Mouse (Mus musculus): ENCODE data around the gene B3gnt2.

The B3gnt2 gene

DNA sequence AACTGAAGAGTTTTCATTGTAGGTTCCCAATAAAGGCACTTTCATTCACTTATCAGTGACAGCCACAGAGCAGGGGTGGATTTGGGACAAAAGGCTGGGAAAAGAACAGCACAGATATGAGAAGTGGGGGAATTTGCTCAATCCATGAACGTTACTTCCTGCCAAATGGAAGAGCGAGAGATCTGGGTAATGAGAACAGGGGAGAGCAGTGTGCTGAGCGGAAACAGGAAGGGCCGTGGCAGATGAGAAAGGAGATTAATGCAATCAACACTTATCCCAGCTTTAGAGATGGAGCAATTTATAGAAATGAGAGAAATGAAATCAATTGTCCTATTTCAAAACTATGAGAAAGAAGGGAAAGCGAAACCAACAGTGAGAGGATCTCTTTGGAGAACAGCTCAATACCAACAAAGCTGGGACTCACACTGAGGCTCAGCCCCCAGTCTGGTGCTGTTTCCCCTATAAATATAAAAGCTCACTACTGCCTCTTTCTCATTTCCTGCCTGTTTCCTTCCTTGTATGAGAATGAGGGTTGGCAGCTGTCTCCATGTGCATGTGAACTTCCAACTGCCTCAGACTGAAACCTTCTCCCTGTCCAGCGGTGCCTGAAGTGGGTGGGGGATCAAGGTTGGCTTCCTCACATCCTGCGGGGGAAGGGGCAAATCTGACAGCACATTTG, 11.0 kb upstream of the B3gnt2 start:
- in situ Hi-C loops (cut with MboI, MseI): no loop called here

DNA sequence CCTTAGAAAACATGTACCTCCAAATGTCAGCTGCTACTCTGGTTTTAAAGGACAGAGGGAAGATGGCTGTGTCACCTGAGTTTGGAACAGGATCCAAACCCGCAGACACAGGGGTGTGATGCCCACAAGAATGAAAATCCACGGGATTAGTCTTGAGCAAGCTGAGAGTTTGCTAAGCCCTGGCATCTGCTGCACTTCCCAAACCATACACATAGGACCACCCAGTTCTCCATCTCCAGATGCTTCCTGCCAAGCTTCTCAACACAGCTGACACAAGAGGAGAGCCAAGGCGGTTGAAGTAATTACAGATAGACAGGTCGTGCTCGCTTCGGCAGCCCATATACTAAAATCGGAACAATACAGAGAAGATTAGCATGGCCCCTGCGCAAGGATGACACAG, 7.8 kb upstream of the B3gnt2 start:
- in situ Hi-C loops (cut with MboI, MseI): no loop called here

DNA sequence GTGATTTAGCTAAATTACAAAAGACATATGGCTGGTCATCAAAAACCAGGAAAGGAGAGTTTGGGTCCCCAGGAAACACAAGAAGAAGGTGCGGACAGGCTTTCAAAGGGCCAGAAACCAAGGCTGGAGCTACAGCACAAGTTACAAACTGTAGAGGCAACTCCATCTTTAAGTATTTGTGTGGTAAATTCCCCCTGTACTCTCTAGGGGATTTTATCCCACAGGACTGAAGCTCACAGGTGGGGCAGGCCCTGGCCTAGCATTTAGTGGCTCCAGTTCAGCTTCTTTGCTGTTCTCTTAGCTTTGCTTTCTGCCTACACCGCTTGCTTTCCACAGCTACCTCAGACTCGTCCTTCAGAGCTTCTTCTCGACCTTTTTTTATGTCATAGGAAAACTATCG, 6.9 kb upstream of the B3gnt2 start:
- in situ Hi-C loops (cut with MboI, MseI): no loop called here

DNA sequence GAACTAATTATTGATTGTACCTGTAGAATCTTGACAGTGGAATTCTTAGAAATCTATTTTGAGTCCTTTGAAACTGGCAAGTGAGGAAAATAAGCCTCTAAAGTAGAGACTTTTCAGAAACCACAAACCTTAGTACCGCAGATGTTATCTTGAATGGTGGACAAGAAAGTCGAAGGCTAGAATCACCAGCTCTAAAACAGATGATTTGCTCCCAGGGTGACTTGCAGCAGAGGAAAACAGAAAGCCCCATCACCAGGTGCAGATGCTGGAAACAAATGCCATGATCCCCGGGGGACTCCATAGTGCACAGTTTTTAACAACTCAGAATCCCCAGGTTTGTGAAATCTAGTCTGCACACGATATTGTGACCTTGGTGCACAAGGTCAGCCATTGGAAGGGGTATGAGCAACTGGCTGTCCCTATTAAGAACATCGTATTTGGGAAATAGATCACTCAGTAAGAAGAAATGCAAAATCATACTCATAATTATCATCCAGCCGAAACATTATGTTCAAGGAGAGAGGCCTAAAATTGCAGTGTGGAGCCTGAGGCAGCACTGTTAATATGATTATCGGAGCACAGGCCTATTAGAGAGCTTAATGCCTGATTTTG, 5.0 kb upstream of the B3gnt2 start:
- in situ Hi-C loops (cut with MboI, MseI): no loop called here

DNA sequence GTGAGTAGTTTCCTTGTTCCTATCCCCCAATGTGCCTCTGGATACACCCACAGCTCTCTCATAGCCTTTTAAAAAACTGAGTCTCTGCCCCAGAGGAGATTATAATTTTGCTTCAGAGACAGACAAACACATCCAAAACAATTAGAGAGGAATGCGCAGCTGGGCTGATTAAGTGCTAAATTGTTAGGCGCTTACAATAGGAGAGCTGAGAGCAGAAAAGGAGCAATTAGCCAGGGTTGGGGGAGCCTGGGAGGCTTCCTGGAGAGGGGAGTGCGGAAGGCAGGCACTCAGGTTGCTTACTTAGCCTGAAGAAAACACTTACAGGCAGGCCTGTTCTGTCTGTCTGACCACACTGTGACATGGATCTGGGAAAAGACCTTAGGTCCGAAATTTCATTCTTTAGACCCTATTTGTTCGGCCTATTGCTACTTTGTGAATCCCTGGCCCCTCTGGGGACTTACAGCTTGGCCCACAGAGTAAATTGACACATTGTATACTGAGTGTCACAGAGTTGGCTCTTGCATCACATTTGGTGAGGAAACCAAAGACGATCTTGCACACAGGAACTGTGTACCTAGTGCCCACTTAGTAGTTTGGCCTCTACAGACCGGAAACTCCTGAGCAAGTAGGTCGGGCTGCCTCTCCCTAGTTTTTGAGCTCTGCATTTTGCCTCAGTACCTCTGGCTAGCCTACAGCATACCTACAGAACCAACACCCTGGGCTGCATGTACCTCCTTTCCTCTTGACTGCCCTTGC, 3.7 kb upstream of the B3gnt2 start:
- in situ Hi-C loops (cut with MboI, MseI): no loop called here

DNA sequence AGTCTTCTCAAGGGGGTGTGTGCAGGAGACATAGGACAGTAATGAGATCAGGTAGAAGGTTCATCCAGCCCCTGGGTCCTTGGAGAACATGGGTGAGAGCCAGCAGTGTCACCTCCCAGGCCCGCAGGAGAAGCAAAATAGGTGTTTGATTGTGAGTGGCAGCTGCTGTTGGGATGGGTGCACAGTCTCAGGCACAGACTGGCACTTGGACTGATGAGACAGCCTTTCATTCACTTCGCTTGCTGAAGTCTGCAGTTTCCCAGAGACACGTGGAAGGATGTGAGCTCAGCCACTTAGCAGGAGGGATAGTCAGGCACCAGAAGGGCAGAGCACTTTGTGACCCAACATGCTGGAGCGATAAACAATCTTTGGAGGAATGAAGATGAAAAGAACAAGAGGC, 2.8 kb upstream of the B3gnt2 start:
- in situ Hi-C loops (cut with MboI, MseI): no loop called here

DNA sequence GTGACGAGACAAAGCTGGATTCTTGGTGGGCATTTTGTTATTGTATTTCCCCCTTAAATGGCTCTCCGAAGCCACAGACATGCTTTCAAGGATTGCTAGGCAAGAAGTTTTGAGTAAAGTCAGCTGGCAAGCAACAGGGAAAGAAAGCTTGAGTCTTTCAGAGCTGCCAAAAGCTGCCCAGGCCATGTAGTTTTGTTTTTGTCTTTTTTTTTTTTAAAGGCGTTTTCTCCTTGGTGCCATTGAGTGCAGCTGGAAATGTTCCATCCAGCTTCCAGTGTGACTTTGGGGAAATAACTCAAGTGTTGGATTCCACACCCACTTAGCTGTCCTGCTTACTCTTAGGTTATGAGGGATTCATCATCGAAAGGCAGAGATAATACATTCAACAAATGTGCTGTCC, 554 bp upstream of the B3gnt2 start:
- in situ Hi-C loops (cut with MboI, MseI): no loop called here

DNA sequence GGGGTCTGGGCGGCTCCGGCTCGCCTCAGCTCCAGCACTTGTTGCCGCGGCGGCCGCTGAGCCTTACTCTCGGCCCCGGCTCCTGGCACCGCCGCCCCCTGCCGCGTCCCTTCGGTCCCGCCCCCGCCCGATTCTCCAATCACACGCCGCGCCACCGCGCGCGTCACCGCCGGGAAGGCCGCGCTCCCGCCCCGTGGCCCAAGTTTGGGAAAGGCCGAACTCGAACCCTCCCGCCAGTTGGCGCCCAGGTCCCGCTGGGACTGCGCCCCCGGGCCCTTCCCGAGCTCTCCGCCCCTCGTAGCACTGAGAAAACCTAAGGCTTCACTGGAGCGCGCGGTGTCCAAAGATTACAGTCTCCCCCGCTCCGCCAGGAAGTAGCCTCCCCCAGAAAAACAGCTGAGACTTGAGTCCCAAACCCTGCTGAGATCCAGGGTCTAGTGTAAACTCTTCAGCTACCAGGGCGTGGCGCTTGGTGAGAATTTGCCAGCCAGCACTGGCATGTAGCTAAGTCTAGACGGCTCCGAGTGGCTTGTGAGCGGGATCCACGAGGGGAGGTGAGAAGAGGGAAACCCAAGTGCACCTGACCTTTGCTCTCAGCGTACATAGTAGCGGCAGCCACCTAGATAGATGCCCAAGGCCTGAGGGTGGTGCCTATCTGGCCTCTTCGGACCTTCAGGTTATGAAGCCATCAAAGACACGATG, 977 bp downstream of the B3gnt2 start:
- in situ Hi-C loops (cut with MboI, MseI): no loop called here

DNA sequence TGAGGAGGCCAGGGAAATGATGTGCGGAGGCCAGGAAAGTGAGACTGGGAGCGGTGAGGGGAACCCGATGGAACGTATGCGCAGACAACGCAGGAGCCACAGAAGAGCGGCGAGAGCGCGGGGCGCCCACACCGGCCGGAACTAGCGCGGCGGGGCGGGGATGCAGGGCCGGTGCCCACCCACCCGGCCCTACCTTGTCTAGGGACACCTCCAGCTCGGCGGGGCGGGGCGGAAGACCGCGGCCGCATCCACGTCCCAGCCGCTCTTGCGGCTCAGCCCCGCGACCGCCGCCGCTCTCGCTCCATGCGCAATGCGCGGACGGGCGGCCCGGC, 1.5 kb downstream of the B3gnt2 start:
- in situ Hi-C loops (cut with MboI, MseI): no loop called here

DNA sequence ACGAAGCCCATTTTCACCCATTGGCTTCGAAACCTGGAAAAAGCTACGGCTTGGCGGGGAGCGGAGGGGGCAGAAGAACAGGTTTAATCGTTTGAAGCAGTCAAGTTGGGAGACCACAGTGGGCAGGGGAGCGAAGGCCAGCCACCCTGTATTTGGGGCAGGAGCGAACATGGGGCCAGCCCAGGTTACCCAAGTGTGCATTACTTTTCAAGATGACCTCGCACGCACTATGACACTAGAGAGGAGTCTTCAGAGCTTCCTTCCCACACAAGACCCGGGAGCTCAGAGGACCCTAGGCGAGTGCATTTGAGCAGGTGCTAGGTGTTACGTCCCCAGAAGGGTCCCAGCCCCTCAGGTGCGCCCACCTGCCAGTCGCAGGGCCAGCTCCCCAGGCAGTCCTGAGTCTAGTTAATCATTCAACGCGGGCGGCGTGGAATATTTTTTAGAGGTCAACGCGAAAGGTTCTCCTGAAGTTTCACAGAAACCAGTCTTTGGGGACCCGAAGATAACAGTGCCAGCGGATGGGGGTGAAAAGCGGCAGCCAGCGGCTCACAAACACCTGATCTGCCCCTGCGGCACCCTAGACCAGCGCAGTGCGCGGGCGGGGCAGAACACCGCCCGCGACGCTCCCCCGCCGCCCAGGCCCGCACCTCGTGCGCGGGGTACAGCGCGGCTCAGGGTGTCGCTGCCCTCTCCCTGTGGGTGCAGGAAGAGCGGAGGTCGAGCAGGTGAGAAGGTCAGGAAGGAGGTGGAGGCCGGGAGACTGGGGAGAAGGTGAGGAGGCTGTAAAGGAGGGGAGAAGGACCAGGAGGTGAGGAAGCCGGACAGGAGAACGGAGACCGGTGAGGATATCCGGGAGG, 2.1 kb downstream of the B3gnt2 start:
- in situ Hi-C loops (cut with MboI, MseI): no loop called here

DNA sequence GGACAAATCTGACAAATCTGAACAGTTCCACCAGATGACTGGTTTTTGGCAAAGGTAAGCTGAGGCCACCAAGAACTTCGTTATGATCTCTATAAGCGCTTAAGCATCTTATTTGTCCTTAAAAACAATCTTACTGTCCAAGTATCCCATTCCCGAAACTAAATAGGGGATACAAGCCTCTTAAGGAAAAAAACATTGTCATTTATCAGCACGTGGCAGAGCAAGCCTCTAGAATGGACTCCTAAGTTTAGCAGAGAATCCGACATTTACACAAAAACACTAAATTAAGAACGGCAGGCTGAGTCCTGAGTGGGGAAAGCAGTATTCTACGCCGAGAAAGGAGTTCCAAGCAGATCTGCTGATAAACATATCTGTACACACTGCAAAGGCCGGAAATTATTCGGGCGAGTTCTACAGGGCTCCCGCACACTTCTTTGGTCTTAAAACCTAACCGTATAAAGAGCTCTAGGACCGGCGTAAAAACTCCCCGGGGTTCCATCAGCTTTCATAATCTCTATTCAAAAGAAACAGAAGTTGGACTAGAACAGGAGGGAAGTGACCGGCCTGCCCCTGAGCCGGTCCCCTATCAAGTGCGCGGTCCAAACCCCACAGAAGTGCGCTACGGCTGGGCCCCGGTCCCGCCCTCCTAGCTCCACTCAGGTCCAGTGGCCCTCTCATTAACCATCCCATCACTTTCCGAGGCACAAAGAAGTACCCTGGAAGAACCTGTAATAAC, 2.9 kb downstream of the B3gnt2 start:
- in situ Hi-C loops (cut with MboI, MseI): no loop called here

DNA sequence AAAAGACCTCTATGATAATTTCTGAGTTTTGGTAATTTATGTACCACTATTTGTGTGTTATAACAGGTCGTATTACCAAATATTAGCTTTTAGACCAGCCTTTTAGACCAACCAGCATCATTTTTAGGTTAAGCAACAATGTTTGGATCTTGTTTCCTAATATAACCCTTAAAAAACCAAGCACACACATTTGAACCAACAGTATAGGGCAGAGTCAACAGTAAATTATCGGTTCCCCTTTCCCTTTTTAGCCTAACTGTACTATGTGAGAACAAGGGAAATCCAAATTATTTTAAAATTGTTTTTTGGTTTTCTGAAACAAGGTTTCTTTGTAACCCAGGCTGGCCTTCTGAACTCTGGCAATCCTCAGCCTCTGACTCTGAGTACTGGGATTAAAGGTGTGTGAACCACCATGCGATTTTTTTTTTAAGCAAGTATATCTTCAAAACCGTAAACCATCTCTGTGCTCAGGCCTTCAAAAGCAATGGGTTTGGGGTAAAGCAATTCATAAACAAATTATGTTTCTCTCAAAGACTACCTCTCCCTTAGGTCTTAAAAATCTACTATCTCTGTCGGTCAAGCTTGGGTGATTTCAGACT, 3.6 kb downstream of the B3gnt2 start:
- in situ Hi-C loops (cut with MboI, MseI): no loop called here

DNA sequence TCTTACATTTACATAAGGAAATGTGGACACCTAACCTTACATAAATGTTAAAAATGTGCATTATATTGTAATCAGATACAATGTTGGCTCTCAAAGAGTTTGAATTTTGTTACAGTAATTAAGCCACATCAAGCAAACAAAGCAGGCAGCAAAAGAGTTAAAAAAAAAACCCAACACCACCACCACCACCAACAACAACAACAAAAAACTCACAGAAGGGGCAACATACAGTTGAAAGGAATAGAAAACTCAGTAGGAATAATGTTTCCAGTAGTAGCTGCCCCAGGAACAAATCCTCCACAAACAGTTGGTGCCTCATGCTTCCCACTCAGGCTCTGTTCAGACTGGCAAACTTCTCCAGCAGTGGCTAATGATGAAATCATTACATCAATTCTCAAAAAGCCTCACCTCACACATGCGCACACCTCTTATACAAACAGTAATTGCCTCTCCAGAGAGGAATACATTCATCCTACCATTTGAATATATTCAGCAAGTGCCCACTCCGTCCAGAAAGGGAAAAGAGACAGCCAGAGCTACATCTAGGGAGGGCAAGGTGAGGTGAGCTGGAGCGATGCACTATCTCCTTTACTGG, 4.3 kb downstream of the B3gnt2 start:
- in situ Hi-C loops (cut with MboI, MseI): no loop called here

DNA sequence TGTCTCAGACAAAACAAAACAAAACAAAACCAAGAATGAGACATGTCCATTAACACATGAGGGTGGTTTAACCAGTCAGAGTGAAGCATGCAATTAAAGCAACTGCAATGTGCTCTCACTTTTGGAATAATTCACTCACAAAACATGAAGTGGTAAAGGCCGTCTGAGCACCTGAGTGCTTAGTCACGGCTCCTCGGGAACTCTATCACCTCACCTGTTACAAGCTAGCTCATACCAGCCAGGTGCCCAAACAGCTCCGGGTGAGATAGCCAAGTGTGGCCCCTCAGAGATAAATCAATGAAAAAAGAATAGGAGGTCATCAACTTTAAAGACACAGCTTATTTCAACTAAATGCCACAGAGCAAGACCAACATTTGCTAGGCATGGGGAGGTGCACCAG, 6.2 kb downstream of the B3gnt2 start:
- in situ Hi-C loops (cut with MboI, MseI): loop anchor here (5.0 kb wide), 3 partner anchors 37 to 857 kb away; no protein-coding TSS in a partner anchor

DNA sequence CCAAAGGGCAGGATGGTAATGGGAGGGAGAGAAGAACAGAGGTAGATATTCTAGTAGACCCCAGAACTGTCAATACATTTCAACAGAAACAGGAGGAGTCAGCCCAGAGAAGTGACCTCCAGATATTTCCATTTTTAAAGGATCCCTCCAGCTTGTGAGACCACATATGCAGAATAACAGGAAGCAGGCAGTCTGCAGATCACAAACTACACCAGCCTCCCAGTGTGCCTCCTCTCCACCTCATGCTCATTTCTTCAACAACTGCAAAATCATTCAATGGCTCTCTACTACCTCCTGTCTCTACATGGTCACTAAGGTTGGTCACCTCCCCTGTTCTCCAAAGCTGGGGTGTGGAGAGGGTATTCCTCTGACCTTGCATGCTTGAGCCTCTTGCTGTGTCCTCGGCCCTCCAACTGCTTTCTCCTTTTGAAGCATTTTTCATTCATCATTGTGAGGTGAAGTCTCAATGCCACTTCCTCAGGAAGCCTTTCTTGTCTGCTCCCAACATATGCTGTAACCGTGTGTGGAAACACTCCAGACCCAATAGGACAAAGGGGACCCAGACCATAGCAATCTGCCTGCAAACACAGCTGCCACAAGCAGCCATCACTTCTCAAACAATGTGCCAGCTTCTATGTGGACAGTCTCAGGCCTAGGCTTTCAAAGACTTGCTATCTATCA, 7.1 kb downstream of the B3gnt2 start:
- in situ Hi-C loops (cut with MboI, MseI): loop anchor here (5.0 kb wide), 3 partner anchors 36 to 856 kb away; no protein-coding TSS in a partner anchor

DNA sequence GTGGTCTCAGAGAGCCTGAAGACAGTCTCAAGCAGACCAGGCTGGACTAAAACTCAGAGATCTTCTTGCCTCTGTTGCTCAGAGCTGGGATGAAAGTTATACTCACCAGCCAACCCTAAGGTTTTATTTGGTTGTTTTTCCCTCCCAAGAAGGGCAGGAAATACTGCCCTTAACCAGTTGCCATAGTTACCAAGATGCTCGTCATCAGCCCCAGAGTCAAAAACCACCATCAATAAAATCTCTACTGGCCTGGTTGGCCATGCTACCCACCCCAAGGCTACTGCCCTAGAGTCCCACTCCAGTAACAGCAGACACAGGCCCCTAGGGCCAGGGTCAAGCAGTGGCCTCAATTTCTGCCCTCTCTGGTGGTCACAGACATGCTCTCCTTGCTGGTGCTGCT, 8.3 kb downstream of the B3gnt2 start:
- in situ Hi-C loops (cut with MboI, MseI): loop anchor here (5.0 kb wide), 3 partner anchors 35 to 855 kb away; no protein-coding TSS in a partner anchor

DNA sequence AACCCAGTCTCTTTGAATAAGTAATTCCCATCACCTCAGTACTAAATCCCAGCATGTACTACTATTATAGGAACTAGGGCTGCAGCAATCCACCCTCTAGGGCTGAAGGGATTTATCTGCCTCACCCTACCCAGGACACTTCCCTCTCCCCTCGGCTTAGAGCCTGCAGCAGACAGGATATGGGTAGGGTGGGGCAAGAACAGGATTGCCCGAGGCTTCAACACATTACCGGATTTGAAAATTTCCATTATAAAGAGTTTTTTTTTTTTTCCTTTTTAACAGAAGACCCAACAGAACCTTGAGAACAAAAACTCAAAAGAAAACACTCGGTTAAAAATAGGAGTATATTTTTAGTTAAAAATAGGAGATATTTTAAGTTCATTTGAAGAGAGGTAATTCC, 9.3 kb downstream of the B3gnt2 start:
- in situ Hi-C loops (cut with MboI, MseI): loop anchor here (5.0 kb wide), 3 partner anchors 34 to 854 kb away; no protein-coding TSS in a partner anchor

DNA sequence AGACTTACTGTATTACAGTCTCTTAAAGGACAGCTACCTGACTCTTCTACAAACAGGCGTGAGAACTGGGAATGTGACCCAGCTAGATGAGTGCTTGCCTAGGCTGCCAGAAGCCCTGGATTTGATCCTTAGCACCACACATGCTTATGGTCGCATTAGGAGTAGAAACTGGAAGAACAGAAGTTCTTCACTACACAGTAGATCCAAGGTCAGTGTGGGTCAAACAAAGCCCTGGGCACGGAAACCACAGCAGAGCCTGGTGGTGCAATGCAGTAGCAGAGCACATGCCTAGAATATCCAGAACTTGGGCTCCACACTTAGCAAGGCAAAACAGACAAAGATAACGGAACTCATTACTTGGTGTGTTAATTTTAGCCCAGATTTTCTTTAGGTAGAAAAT, 10.7 kb downstream of the B3gnt2 start:
- in situ Hi-C loops (cut with MboI, MseI): loop anchor here (5.0 kb wide), 3 partner anchors 33 to 853 kb away; no protein-coding TSS in a partner anchor

DNA sequence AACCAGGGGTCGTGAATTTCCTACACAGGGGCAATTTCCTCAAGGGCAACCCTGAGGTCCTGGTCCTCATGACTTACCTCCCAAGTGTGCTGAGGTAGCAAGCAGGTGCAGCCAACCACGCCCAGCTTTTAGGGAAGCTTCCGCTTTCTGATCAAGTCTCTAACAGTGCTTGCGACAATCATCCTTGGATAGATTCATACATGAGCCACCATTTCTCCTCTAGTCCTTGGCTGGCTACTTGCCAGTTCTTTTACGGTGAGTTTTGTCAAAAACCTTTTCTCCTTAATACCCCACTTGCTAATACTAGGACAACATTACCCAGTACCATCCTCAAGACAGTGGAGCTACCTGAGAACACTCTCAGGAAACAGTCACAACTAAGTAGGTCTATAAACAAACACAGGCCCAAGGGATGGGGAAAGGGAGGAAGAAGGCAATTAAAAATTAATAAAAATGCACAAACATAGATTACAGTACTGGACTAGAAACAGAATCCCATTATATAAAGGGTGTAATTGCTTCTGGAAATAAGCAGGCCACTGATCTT, 12.0 kb downstream of the B3gnt2 start:
- in situ Hi-C loops (cut with MboI, MseI): no loop called here
